Mouse (Mus musculus) testis, adult 2 months (tissue): ENCODE data around the gene Atp11a.

ENCODE experiments used
- CTCF ChIP-seq: fragments of 200-500 bp; IDR thresholded peaks from 2 replicates; pipeline ENCODE4 v1.5.1; 2012; ENCODE audit warnings: low read depth, mild to moderate bottlenecking, inconsistent platforms, low read length, moderate library complexity; ENCODE audit not compliant: control insufficient read depth, insufficient read depth, insufficient replicate concordance
- POLR2A ChIP-seq: fragments of 200-500 bp; IDR thresholded peaks from 2 replicates; pipeline ENCODE4 v1.6.1; 2012; ENCODE audit warnings: low read depth, mild to moderate bottlenecking, inconsistent platforms, low read length, moderate library complexity; ENCODE audit not compliant: control insufficient read depth

DNA sequence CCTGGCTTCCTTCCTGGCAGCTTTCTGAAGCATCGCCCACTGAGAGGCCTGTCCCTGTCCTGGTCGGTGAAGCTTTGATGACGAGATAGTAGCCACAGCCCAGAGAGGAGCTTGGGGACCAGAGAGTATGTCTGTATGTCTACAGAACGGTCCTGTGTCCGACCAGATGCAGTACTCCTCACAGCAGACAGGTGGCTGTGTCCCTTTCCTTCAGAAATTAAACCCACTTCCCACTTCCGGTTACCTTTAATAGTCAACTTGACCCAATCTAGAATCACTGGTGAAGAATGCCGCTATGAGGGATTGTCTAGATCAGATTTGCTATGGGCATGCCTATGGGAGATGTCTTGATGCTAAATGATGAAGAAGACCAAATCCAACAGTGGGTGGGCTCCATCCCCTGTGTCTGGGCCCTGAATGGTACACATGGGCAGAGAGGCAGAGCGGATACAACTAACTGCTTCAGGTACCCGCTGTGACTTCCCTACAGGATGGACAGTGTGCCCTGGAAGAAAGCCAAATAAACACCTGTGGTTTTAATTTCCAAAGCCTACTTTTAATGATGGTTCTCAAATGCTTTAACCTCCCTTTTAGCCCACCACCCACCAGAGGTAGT is 138.8 kb downstream of the Atp11a start:
- TF ChIP-seq CTCF (no peak), POLR2A (no peak)
